Mouse (Mus musculus) skeletal muscle tissue, adult 2 months (tissue): ENCODE measurements at regions not wholly inside any gene's neighbourhood (a gene's known extent, or its start where the extent isn't known, plus 50 kb on each side); places are given as distances from the start of the nearest gene placed in this dataset.
"Not testable (repeated sequence)": the region's sequence is repeated elsewhere in the genome, so short reads cannot be mapped to it uniquely, and the experiment has no call there.

Source experiments
- DNase-seq: peaks from one replicate; pipeline ENCODE4 v3.0.0-alpha.2; 2012; ENCODE audit warnings: low read depth, low spot score

- no peak for DNase-seq
Measured at GRCm38 (mm10) chrX:162359767-162360545, 200.4 kb upstream of the Nhs start.

GRCm38 (mm10) chrX:162348341-162348740 lies 188.8 kb upstream of the Nhs start:
- no peak for DNase-seq

GRCm38 (mm10) chrX:162347886-162348285 lies 188.4 kb upstream of the Nhs start:
- no peak for DNase-seq

- no peak for DNase-seq
Measured at GRCm38 (mm10) chrX:162345497-162346143, 186.1 kb upstream of the Nhs start.

- DNase-seq: no peak
Measured at GRCm38 (mm10) chrX:162332121-162332520, 172.6 kb upstream of the Nhs start.

GRCm38 (mm10) chrX:162307646-162308045 lies 148.1 kb upstream of the Nhs start:
- DNase-seq: no peak

- DNase-seq: no peak
Measured at GRCm38 (mm10) chrX:162304145-162304544, 144.6 kb upstream of the Nhs start.

GRCm38 (mm10) chrX:162302788-162303187 lies 143.3 kb upstream of the Nhs start:
- DNase-seq: no peak

GRCm38 (mm10) chrX:162291234-162291633 lies 131.7 kb upstream of the Nhs start:
- no peak for DNase-seq

- not testable (repeated sequence) for DNase-seq
Measured at GRCm38 (mm10) chrX:162286155-162286554, 126.6 kb upstream of the Nhs start.

GRCm38 (mm10) chrX:162284252-162284651 lies 124.7 kb upstream of the Nhs start:
- peak; percentile 3 for DNase-seq

GRCm38 (mm10) chrX:162282690-162283089 lies 123.2 kb upstream of the Nhs start:
- no peak for DNase-seq

GRCm38 (mm10) chrX:162278834-162279708 lies 119.5 kb upstream of the Nhs start:
- peak; percentile 9 for DNase-seq

GRCm38 (mm10) chrX:162274581-162274980 lies 115.1 kb upstream of the Nhs start:
- DNase-seq: no peak

- DNase-seq: no peak
Measured at GRCm38 (mm10) chrX:162271189-162271588, 111.7 kb upstream of the Nhs start.

GRCm38 (mm10) chrX:162268918-162269317 lies 109.4 kb upstream of the Nhs start:
- no peak for DNase-seq

GRCm38 (mm10) chrX:162268112-162268511 lies 108.6 kb upstream of the Nhs start:
- DNase-seq: no peak

- peak; percentile 38 for DNase-seq
Measured at GRCm38 (mm10) chrX:162267679-162268078, 108.1 kb upstream of the Nhs start.

GRCm38 (mm10) chrX:162266769-162267168 lies 107.2 kb upstream of the Nhs start:
- DNase-seq: no peak

GRCm38 (mm10) chrX:162257398-162257797 lies 97.9 kb upstream of the Nhs start:
- DNase-seq: no peak

- no peak for DNase-seq
Measured at GRCm38 (mm10) chrX:162255873-162256272, 96.3 kb upstream of the Nhs start.

GRCm38 (mm10) chrX:162241291-162241690 lies 81.8 kb upstream of the Nhs start:
- no peak for DNase-seq
